Mouse (Mus musculus) limb, embryonic 11.5 days (tissue): ENCODE measurements around the gene Hs1bp3. TPM values are rescaled to one million over a fixed set of nuclear protein-coding genes. Genes with fewer than 3 reads are reported as not detected.
A peak's percentile ranks its signal among the peaks of the same experiment; 100 is the strongest.

ENCODE experiments used
- ATAC-seq: fragments of 200-750 bp; cut with Nextera tagmentation; 2 replicates; pipeline ENCODE4 v1.8.0; 2017; ENCODE audit warnings: low read depth; ENCODE audit not compliant: insufficient number of reproducible peaks, low FRiP score, low TSS enrichment
- DNase-seq: peaks from one replicate; pipeline ENCODE4 v3.0.0-alpha.2; 2015; ENCODE audit warnings: low spot score
- H3K27ac ChIP-seq: fragments of 300-500 bp; sonication (generic); replicated peaks from 2 replicates; pipeline ENCODE4 v1.5.1; 2014; ENCODE audit warnings: low read depth, mild to moderate bottlenecking, low read length
- H3K27me3 ChIP-seq: fragments of 300-500 bp; sonication (generic); 2 replicates; pipeline ENCODE4 v1.6.1; 2014; ENCODE audit warnings: mild to moderate bottlenecking, low read length, mixed read lengths; ENCODE audit not compliant: control insufficient read depth, insufficient read depth
- H3K36me3 ChIP-seq: fragments of 300-500 bp; sonication (generic); 2 replicates; pipeline ENCODE4 v1.6.1; 2014; ENCODE audit warnings: mild to moderate bottlenecking, low read length, moderate library complexity, mixed read lengths; ENCODE audit not compliant: control insufficient read depth, insufficient read depth
- H3K4me1 ChIP-seq: fragments of 300-500 bp; sonication (generic); 2 replicates; pipeline ENCODE4 v1.6.1; 2014; ENCODE audit warnings: low read length, mixed read lengths; ENCODE audit not compliant: control insufficient read depth, insufficient read depth
- H3K4me2 ChIP-seq: fragments of 300-500 bp; sonication (generic); 2 replicates; pipeline ENCODE4 v1.6.1; 2014; ENCODE audit warnings: low read depth, mild to moderate bottlenecking, moderate library complexity; ENCODE audit not compliant: severe bottlenecking
- H3K4me3 ChIP-seq: fragments of 300-500 bp; sonication (generic); 2 replicates; pipeline ENCODE4 v1.5.1; 2014; ENCODE audit warnings: low read depth, low read length
- H3K9ac ChIP-seq: fragments of 300-500 bp; sonication (generic); 2 replicates; pipeline ENCODE4 v1.6.1; 2014; ENCODE audit warnings: mild to moderate bottlenecking, low read length
- H3K9me3 ChIP-seq: fragments of 300-500 bp; sonication (generic); 2 replicates; pipeline ENCODE4 v1.6.1; 2016; ENCODE audit warnings: low read length; ENCODE audit not compliant: control insufficient read depth
- whole genome bisulfite sequencing: fragments of 180-500 bp; shearing (Covaris S2); extraction: QIAGEN DNeasy Blood & Tissue Kit; methylation state at CpG from one replicate; pipeline ENCODE4 v1.1.7; 2014; 5-methylcytosine and 5-hydroxymethylcytosine counted together
- polyA plus RNA-seq: library from polyadenylated mRNA; unstranded; fragments of >200 nt; fragmentation: Nextera tagmentation; extraction: Ambion mirVana; gene quantifications from 2 replicates; pipeline ENCODE4 v1.2.1, GENCODE M21; 2014

The Hs1bp3 gene
- polyA plus RNA-seq, 1 experiment from 2014 or later, result 11.8 TPM

DNA sequence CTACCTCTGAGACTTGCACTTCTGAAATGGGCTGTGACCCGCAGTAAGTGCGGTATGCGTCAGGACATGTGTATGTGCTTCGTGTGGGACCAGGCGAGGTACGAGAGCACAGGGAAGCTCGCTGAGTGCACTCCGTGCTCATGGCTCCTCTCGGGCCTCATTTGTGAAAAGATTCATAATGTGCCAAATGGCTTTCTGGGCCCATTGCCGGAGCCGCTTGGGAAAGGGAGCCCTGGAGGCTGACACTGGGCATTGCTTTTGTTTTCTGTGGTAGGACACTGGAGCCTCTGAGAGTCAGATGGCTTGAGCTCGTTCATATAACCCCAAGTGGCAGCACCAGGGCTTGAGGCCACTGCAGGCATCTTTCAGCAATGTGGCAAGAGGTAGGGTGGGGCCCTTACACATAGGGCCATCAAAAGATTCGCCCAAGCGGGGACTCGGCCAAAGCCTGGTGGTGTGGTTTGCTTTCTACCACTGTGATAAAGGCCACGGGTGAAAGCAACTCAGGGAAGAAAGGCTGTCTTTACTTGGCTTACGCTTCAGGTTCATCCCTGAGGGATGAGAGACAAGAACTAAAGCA, 12.8 kb downstream of the Hs1bp3 start:
- H3K4me1 ChIP-seq, result no peaks in the 10 kb centered on the region
- no peaks in the 10 kb centered on the region for H3K9me3 ChIP-seq
- no peak overlapping the region for H3K27ac ChIP-seq
- DNase-seq (no peak), ATAC-seq (no peak)
- no peak overlapping the region for H3K4me3 ChIP-seq
- no peak overlapping the region for H3K4me2 ChIP-seq
- WGBS, result 90% methylated on average over 17 of the region's 17 CpGs
- H3K36me3 ChIP-seq, result peaks cover 2% of the 10 kb centered on the region; the same call in 1 of the 2 replicates
- H3K9ac ChIP-seq, result no peak overlapping the region
- no peaks in the 10 kb centered on the region for H3K27me3 ChIP-seq

DNA sequence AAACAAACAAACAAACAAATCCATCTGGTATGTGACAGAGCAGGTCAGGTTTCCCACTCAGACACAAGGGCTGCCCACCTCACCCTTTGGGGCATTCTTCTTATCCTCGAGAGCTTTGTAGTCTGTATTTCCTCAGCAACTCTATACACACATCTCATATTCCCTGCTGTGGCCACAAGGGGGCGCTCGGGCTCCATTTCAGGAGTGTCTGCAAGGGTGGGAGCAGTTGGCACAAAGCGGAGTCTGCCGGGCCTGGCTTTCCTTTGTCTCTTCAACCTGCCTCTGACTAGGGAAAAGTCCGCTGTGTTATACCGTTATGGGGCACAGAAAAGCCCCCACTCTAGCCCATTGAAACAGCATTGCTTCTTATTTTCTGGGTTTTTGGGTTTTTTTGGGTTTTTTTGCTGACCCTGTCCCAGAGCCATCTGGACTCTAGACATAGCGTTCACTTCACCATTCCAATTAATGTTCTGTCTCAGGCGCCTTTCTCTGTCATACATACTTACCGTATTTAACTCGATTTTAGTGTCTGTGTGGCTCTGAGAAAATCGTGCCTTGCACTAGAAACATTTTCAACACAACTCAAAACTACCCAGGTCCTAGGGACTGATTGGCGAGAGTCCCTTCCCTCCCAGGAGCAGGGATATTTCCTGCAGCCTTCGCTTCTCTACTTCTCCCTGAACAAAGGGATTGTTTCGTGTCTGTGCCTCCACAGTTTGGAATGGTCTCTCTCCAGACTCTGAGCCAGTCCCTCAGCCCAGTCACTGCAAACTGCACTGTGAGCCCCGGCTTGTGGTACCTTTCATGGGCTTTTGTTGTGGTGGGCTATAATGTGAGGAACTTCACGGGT, 13.8 kb downstream of the Hs1bp3 start:
- DNase-seq, result peak; percentile 99
- WGBS, result 44% methylated on average over 17 of the region's 17 CpGs
- peak overlapping the region; percentile 18 for H3K9ac ChIP-seq
- peak; percentile 85 for ATAC-seq
- no peaks in the 10 kb centered on the region for H3K4me1 ChIP-seq
- no peak overlapping the region for H3K4me2 ChIP-seq
- H3K27ac ChIP-seq, result no peak overlapping the region
- no peak overlapping the region for H3K4me3 ChIP-seq
- no peaks in the 10 kb centered on the region for H3K36me3 ChIP-seq
- H3K9me3 ChIP-seq, result no peaks in the 10 kb centered on the region
- H3K27me3 ChIP-seq, result no peaks in the 10 kb centered on the region

DNA sequence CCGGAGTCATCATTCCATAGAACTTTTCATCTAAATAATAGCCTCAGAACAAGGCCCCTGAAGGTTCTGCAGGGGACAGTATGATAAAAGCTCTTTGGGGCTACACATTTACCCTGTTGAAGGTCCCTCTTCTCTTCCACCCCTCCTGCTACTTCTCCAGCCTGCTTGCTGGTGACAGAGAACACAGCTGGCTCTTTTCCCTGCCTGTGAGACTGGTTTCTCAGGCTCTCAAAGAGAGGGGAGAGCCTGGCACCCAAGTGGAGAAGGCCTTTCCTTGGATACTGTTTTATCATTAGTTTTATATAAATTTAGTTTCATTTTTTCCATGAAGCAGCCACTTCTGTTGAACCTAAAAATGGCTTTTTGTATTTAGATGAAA, 14.4 kb downstream of the Hs1bp3 start:
- Histone ChIP-seq H3K27ac (no peak overlapping the region), H3K9ac (peak overlapping the region; percentile 18), H3K27me3 (no peaks in the 10 kb centered on the region), H3K4me1 (no peaks in the 10 kb centered on the region), H3K9me3 (no peaks in the 10 kb centered on the region), H3K4me3 (no peak overlapping the region), H3K4me2 (no peak overlapping the region), H3K36me3 (no peaks in the 10 kb centered on the region)
- ATAC-seq, result no peak
- DNase-seq, result no peak
- 93% methylated on average over 1 of the region's 1 CpGs for WGBS

DNA sequence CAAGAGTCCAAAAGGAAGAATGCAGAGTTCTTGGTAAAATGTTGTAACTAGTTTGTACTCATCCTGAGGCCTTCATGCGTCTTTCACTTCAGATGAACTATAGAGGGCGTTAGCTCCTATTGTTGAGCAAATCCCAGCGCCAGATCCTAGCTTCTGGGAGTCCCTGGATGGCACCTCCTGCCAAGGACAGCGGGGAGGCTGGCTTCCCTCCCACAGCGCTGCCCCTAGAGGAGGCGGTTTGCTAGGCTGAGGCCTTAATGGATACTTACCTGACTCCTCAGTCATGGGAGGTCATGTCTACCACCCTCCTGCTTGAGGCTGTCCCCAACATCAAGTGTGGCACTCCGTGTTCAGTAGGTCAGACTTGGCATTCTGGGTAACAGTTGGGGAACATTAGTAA, 16.0 kb downstream of the Hs1bp3 start:
- H3K27ac ChIP-seq, result no peak overlapping the region
- ATAC-seq (no peak), DNase-seq (no peak)
- H3K36me3 ChIP-seq, result no peaks in the 10 kb centered on the region
- no peak overlapping the region for H3K4me3 ChIP-seq
- no peak overlapping the region for H3K4me2 ChIP-seq
- WGBS, result 95% methylated on average over 7 of the region's 7 CpGs
- no peak overlapping the region for H3K9ac ChIP-seq
- H3K9me3 ChIP-seq, result no peaks in the 10 kb centered on the region
- H3K4me1 ChIP-seq, result no peaks in the 10 kb centered on the region
- H3K27me3 ChIP-seq, result no peaks in the 10 kb centered on the region

DNA sequence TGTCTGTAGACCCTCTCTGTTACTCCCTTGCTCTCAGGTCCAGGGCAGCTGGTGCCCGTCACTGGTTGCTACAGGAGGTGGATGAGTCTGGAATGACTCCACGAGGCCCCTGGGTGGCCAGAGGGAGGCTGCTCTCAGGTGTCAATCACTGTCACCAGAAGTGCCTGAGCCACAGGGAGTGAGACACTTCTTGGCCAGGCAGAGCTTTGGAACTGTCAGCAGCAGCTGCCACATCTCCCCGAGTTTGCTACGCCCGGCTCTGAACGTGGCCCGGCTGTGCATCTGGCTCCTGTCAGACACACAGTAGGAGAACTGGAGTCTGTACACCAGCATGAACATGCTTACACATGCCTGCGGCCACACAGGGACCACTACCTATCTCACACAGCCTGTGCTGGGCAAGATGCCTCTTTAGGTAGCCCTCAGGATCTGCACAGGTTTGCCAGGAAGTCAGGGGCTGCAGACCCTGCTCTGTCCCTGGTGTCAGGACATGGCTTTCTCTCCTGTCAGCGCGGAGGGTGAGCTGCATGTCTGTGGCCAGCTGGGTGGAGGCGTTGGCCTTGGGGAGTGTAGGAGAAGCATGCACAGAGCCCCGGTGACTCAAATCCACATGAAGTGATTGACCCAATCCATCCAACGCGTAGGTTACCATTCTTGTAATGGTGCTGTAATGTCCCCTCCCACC, 18.4 kb downstream of the Hs1bp3 start:
- ATAC-seq (no peak), DNase-seq (no peak)
- Histone ChIP-seq H3K9ac (no peak overlapping the region), H3K27me3 (no peaks in the 10 kb centered on the region), H3K27ac (no peak overlapping the region), H3K4me2 (no peak overlapping the region), H3K4me3 (no peak overlapping the region), H3K36me3 (no peaks in the 10 kb centered on the region), H3K9me3 (no peaks in the 10 kb centered on the region), H3K4me1 (no peaks in the 10 kb centered on the region)
- 76% methylated on average over 14 of the region's 14 CpGs for WGBS

DNA sequence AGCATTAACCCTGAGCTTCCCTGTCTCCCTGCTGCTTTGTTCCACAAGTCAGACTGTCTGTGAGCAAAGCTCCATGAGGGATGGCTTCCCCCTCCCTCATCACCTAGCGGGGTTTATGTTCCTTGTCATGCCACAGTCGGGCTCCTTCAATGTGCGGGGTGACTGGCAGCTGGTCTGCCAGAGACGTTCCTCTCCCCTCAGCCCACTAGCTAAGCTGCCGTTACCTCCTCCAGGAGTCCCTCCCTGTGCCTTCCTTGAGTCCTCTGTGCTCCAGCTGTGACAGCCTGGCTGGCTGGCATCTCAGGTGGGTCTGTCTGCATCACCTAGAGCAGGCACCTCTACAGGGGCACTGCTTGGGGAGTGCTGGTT, 18.9 kb downstream of the Hs1bp3 start:
- Histone ChIP-seq H3K27me3 (no peaks in the 10 kb centered on the region), H3K4me1 (no peaks in the 10 kb centered on the region), H3K9ac (no peak overlapping the region), H3K27ac (no peak overlapping the region), H3K4me3 (no peak overlapping the region), H3K4me2 (no peak overlapping the region), H3K9me3 (no peaks in the 10 kb centered on the region), H3K36me3 (0 out of 2 replicates have a peak, but pooled peaks cover 1% of the 10 kb centered on the region)
- ATAC-seq, result no peak
- WGBS, result 66% methylated on average over 5 of the region's 5 CpGs
- DNase-seq, result no peak

DNA sequence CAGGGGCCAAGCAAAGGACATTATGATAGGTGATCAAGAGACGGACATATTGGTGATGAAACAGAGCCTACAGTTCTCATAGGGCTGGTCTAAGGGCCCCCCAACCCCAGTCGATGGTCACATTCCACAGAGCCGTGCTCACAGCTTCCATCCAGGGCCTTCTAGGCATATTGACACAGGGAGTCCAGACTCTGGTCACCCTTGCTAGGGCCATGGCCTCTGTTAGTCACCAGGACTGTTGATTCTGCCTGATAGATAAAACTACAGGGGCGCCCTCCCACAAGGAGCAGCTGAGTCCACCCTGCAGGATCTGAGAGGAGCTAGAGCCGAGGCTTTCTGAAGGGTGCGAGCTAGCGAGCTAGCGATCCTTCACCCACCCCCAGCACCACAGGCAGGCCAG, 20.4 kb downstream of the Hs1bp3 start:
- H3K9me3 ChIP-seq, result no peaks in the 10 kb centered on the region
- H3K4me1 ChIP-seq, result no peaks in the 10 kb centered on the region
- DNase-seq, result no peak
- H3K27me3 ChIP-seq, result no peaks in the 10 kb centered on the region
- H3K4me3 ChIP-seq, result no peak overlapping the region
- no peak overlapping the region for H3K4me2 ChIP-seq
- no peak overlapping the region for H3K27ac ChIP-seq
- no peak overlapping the region for H3K9ac ChIP-seq
- 86% methylated on average over 8 of the region's 8 CpGs for WGBS
- ATAC-seq, result no peak
- 0 out of 2 replicates have a peak, but pooled peaks cover 2% of the 10 kb centered on the region for H3K36me3 ChIP-seq

DNA sequence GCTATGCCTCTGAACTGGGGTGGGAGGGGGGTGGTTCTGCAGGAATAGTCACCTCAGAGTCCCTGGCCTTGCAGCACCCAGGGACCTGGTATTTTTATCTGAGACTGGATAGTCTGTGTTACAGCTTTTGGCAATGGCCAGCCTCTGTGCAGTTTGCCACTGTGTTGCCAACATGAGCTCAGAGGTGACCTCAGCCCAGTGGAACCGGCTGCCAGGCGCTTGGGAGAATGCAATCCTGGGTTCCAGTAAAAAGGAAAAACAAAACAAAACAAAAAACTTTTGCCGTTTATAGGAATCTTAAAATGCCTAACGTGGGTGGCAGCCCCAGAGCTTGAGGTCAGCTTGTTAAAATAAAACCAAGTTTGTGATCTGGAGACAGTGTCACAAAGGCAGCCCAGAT, 21.0 kb downstream of the Hs1bp3 start:
- WGBS, result 84% methylated on average over 4 of the region's 4 CpGs
- ATAC-seq, result no peak
- H3K9me3 ChIP-seq, result no peaks in the 10 kb centered on the region
- H3K4me3 ChIP-seq, result no peak overlapping the region
- no peaks in the 10 kb centered on the region for H3K4me1 ChIP-seq
- H3K36me3 ChIP-seq, result 0 out of 2 replicates have a peak, but pooled peaks cover 2% of the 10 kb centered on the region
- H3K27ac ChIP-seq, result no peak overlapping the region
- H3K27me3 ChIP-seq, result no peaks in the 10 kb centered on the region
- H3K4me2 ChIP-seq, result no peak overlapping the region
- no peak overlapping the region for H3K9ac ChIP-seq
- no peak for DNase-seq
